Mouse (Mus musculus): ENCODE data around the gene Ltb.

Gene Ltb

DNA sequence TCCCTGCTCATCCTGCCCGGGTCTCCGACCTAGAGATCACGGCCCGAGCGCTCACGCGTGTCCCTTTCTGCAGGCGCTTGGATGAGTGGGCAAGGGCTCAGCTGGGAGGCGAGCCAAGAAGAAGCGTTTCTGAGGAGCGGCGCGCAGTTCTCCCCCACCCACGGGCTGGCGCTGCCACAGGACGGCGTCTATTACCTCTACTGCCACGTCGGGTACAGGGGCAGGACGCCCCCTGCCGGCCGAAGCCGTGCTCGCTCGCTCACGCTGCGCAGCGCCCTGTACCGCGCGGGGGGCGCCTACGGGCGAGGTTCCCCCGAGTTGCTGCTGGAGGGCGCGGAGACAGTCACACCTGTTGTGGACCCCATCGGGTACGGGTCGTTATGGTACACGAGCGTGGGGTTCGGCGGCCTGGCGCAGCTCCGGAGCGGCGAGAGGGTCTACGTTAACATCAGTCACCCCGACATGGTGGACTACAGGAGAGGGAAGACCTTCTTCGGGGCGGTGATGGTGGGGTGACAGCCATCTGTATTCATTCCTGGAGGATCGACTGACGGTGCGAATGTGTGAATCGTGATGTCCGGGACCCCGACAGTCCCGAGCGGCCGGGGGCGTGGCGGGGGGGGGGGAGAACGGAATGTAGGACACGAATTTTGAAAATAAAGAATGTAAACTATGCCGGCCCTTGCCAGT lies 1.5 kb downstream of the Ltb start:
- peak; percentile 86 for DNase-seq

DNA sequence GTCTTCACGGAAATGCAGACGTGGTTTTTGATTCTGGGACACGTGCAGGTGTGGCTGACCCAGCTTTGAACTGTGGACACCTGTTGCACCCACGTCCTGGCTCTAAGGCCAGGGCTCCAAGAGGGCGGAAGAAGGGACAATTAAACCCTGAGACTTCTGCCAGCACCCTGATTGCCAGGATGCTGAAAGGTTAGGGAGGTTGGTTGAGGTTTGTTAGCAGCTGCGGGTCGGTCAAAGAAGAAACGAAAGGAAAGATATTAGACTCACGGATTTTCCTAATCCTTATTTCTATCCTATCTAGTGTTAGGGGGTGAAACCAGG lies 2.0 kb downstream of the Ltb start:
- DNase-seq, result no peak

DNA sequence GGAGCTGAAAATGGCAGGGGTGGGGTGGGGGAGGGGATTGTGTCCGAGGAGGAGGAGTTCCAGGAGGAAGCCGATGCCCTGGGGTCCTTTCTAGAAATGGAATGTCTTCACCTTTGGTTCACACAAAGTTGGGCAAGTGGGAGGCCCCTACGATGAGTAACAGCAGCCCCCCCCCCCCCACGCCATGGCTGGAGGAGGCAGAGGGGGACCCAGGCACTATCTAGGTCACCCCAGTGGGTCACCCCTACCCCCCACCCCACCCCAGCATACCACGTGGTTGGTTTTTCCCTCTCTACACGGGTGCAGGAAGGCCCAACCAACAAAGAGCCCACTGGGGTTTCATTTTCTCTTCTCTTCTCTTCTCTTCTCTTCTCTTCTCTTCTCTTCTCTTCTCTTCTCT lies 2.9 kb downstream of the Ltb start:
- no peak for DNase-seq

DNA sequence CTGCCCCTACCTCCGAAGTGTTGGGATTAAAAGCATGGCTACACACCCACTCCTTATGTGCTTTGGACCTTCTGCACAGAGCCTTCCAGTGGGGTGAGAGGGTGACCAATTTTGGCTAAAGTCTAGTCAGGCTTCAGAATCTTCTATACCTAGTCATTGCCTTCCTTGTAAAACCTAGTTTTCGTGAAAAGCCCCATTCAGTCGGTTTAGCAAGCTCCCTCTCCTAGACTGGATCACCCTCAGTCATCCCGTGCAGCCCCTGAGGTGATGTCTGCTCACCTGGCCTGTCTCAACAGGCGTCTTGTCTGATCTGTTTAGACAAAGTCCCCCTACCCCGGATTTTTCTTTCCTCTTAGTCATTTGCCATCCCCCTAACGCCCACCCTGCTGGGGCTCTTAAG lies 3.8 kb downstream of the Ltb start:
- DNase-seq, result no peak

DNA sequence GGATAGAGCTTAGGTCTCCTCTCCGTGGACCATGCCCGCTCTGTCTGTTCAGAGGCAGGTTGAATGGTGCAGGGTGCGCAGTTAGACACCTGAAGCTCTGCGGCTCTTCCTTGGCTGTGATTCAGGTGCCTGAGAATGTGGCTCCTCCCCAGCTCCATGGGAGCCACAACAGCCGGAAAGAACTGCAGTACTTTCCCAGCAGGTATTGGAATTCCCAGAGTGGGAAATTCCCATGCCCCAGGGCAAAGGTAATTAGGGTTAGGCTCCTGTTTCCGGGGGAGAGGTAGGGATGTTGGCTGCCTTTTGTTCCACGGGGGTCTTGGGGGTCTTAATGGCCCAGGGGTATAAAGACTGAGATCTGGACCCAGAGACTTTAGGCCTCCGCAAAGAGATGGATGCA lies 4.7 kb downstream of the Ltb start:
- no peak for DNase-seq

DNA sequence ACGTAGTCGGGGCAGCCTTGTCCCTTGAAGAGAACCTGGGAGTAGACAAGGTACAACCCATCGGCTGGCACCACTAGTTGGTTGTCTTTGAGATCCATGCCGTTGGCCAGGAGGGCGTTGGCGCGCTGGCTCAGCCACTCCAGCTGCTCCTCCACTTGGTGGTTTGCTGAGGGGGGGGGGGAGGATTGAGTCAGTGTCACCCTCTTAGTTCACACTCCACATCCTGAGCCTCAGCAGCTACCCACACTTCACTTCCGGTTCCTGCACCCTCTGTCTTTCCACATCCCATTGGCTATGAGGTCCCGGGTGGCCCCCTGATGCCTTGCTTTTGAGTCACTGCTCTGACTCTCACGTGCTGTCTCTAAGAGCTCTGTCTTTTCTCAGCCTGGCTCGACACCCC lies 6.2 kb downstream of the Ltb start:
- no peak for DNase-seq

DNA sequence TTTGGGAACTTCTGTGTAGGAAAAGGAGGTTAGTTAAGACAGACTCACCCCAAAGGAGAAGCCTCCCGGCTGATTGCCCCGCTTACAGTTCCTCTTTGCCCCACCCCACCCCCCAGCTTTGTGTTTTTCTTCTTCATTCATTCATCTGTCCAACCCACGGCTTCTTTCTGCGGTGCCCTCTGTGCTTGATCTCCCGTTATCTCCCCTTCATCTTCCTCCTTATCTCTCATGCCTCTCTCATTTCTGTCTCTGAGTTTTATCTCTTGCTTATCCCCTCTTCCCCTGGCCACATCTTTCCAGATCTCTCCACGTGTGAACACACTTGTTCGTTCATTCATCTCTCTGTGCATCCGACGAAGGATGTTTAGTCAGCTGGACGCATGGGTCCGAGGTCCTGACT lies 6.9 kb downstream of the Ltb start:
- no peak for DNase-seq

DNA sequence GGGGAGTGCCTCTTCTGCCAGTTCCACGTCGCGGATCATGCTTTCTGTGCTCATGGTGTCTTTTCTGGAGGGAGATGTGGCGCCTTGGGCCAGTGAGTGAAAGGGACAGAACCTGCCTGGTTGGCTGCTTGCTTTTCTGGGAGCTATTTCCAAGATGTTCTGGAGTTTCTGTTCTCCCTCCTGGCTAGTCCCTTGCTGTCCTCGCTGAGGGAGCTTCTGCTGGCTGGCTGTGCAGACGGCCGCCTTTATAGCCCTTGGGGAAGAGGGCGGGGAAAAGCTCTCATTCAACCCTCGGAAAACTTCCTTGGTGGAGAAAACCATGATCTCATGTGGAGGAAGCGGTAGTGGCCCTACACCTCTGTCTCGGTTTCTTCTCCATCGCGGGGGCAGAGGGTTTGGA lies 7.5 kb downstream of the Ltb start, which contains the start of gene Tnf:
Gene Tnf (minus strand): TSS at position 221 of the 400 bp plus-strand sequence.
- no peak for DNase-seq

DNA sequence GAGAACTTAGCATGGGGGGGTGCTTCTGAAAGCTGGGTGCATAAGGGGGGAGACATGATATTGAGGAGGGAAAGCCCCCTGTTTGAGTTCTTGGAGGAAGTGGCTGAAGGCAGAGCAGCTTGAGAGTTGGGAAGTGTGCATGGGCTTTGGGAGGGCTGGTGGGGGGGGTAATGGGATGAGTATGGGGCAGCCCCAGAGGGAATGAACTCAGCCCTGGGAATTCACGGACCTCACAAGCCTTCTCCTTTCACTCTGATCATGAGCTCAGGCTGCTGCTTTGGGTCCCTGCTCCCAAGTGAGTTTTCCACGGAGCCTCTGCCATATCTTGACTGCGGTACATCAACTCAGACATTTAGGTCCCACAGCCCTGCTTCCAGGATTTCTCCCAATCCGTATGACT lies 8.2 kb downstream of the Ltb start:
- no peak for DNase-seq

DNA sequence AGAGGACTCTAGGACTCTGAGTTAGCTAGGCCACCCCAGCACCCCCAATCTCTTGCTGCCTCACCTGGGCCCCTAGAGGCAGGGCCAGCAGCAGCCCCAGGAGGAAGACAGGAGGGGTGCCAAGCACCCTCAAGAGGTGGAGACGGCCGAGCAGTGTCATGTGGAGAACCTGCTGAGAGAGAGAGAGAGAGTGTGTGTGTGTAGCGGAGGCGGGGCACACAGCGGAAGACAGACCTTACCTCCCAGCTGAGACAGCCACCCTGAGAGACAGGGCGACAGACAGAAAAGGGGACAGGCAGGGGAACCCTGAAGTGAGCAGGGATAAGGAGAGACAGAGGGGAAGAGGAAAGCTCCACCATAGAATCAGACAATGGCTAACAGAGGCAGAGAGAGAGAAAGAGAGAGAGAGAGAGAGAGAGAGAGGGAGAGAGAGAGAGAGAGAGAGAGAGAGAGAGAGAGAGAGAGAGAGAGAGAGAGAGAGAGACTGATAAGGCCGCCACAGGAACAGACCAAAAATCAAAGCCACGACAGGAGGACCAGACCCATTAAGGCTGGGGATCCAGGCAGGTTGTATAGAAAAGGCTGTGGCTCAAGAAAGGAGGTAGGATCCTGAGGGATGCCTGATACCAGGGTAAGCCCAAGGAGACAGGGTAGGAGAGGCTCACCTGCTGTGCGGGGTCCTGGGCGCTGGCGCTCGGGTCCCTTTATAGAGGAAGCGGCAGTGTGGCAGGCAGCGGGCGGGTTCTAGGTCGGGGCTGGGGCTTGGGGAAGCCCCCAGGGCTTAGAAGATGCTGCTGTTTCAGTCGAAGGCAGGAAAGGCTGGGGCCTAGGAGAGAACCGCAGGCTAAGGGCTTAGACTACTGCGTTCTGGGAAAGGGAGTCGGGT lies 10.5 kb downstream of the Ltb start, which contains the start of gene Lta:
Gene Lta (minus strand): TSS at position 858 of the 886 bp plus-strand sequence.
- no peak for DNase-seq

DNA sequence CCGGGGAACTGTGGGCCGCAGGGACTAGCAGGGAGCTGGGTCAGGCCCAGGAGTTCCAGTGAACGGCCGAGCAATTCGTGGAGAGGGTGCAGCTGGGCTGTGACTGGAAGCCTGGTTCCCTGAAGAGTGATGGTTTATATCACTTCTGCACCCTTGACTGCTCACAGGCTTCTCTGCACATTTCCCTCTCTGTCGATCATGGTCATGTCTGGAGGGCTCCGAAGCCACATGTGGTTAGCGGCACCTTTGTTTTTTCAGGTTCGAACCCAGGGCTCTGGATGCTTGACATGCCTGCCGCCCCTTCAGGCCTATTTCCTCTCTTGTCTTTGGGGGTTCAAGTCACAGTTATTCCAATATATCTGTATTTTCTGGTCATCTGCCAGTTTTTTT lies 11.1 kb downstream of the Ltb start:
- DNase-seq, result no peak

DNA sequence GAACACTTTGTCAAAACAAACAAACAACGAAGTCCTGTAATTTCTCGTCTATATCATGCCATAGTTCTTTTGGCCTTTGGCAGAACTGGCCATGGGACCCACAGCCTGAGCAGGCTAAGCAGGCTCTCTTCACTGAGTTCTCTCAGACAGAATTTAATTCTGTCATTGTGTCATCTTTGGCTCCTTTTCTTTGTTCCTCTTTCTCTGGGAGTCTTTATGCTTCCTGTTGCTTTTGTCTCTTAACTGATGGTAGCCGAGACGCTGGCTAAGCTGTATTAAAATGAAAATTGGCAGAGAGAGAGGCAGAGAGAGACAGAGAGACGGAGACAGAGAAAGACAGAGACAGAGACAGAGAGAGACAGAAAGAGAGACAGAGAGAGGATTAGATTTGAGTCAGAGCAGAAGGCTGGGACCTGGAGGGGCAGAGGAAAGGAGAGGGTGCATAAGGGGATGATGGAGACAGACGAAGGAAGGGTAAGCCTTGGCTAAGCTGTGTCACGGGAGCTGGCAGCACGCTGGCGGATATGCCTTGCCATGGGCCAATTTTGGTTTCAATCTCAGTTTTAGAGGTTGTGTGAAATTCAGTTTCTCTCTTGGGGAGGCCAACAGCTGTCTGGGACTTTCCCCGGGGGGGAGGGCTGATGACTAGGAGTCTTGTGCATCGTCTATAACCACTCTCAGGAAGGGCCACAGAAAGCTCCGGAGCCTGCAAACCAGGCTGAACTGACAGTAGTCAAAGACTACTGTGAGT lies 15.7 kb downstream of the Ltb start:
- DNase-seq, result no peak

DNA sequence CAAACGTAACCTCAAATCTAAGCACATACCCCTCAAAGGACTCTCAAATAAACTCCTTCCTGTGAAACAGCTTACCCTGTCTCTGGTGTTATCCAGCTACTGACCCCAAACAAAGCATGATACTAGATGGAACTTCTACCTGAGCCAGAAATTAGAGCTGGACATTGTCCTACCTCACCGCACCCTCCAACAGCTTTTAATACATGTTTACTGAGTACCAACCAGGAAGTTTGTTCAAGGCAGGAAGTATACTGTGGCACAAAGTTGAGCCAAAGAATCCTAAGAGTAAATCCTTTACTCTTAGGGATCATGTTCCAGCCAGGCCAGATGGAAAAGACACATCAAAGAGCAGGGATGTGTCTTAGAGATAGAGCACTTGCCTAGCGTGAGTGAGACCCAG lies 16.4 kb downstream of the Ltb start:
- no peak for DNase-seq

DNA sequence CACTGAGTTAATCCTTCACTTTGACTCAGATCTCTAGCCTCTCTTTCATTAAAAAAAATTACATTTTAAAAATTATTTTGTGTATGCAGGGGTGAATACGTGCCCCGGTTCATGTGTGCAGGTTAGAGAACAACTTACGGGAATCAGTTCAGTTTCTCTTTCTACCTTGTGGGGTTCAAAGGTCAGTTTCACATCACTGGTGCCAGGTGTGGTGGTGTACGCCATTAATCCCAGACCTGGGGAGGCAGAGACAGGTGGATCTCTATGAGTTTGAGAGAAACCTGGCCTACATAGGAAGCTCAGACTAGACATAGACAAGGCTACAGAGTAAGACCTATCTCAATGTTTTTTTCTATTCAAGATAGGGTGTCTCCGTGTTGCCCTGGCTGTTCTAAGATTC lies 18.8 kb downstream of the Ltb start:
- no peak for DNase-seq

DNA sequence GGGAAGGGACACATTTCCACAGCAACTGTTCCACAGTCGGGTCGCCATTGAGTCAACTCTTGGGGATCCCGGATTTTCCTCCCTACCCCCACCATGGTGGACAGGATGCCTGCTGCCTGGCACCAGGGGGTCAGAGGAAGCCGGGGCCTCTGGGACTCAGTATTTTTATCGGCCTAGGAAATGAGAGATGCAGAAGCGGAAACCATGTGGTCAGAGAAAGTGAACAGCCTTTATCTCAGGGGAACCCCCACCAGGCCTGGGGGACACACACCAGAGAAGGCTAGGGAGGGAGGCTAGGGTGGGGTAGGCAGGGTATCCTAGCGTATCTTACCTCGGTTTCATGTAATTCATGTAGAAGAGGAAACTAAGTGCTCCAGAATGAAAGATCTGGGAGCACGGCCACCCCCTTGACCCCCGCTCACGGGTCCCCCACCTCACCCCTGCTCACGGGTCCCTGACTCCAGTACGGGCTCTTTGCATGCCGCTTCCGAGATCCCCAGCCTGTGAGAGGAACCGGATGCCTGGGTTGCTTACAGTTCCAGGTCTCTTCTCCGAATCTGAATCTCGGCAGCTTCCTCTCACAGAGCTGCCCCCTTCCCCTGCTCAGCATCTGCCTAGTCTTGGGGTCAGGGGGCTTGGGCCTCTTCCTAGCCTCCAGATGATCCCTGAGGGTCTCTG lies 24.4 kb downstream of the Ltb start:
- DNase-seq, result no peak

DNA sequence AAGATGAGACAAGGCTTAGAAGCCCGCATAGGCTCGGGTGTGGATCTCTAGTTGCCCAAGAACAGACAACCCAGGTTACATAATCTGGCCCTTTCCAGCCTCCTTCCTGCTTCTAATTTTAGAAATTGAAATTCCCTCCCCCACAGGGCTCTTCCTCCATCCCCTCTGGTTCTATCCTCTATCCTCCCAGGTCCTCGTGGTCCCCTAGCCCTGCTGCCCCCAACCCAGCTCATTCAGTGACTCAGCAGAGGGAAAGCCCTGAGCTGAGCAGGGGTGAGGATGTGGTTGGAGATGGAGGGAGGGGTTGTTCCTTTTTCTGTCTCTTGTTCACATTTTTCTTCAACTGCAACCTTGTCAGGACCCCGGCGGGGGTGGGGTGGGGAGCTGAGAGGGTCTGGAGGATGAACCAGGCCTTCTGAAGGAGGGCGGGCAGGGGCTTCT lies 25.4 kb downstream of the Ltb start:
- DNase-seq, result no peak

DNA sequence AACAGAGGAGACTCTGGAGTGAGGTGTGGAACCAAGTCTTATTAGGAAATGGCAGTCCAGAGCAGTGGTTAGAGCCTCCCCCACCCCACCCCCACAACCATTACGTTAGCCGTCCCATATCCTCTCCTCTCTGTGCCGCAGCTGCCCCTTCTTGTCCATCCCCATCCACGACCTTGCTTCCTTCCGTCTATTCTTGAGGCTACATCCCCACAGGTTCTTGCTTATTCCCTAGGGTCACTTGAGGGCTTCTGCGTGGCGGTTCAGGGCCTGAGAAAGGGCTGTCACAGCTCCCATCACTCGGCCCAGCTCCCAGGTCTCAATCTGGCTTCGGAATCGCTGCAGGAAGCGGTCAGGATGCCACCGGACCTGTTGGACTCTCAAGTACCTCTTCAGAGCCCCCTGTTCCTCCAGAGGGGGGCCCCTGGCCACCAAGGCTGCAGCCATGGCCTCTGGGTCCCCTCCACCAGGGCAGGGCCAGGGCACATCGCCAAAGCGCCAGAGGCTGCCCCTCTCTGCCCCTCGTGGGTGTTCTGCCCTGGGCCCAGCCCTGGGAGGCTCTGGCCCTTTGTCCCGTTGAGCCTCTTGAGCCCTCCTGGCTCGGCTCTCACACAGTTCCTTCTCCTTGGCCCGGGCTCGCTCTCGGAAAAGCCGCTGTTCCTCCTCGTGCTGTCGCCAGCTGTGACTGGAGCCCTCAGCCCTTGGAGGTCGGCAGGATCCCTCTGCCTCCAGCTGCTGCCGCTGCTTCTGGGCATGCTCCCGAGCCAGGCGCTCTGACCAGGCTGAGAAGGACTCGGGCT lies 26.1 kb downstream of the Ltb start, which contains the start of gene Gm16181:
Gene Gm16181 (plus strand): TSS at position 679 of the 797 bp plus-strand sequence.
- DNase-seq, result no peak

DNA sequence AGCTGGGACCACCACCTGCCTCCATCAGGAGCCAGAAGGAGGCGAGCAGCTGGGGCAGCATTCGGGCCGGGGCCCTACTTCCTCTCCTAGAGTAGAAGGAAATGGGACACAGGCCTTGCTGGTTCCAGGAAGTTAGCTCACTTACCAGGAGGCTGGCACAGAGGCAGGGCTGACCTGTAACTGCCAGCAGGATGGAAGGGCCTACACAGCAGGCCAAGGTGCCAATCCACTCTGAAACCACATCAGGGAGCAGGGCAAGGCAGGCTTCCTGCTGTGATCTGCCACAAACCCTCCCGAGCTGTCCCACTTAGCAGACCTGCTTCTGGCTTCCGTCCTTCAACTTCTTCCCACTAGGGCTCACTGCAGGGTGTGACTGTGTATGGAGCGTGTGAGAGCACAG lies 28.1 kb downstream of the Ltb start:
- DNase-seq, result no peak

DNA sequence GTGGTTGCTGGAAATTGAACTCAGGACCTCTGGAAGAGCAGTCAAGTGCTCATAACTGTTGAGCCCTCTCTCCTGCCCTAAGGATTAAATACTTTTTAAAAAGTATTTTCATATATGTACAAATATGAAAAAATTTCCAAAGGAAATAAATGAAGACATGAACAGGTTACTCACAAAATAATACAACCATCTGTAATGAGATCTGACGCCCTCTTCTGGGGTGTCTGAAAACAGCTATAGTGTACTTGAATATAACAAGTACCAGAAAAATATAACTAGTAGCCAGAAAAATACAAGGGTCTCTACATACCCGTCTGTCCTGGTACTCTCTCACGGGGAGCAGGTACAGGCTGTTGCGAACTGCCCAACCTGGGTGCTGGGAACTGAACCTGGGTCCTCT lies 30.4 kb downstream of the Ltb start:
- no peak for DNase-seq

DNA sequence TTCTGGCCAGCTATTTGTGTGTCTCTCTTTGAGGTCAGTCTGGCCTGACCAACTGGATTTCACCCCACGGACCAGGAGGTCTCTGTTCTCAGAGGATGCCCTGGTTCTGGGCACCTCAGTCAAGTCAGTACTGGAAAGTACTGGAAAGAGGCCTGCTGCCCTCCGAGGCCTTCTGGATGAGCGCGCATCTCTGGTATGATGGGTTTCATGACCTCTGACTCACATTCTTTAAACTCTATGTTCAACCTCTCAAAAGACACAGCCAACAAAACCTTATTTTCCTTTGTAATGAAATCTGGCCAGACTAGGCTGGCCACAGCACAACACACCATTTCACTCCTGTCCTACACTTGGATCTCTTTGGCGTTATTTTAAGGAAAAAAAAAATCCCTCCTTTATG lies 31.2 kb downstream of the Ltb start:
- DNase-seq, result no peak

DNA sequence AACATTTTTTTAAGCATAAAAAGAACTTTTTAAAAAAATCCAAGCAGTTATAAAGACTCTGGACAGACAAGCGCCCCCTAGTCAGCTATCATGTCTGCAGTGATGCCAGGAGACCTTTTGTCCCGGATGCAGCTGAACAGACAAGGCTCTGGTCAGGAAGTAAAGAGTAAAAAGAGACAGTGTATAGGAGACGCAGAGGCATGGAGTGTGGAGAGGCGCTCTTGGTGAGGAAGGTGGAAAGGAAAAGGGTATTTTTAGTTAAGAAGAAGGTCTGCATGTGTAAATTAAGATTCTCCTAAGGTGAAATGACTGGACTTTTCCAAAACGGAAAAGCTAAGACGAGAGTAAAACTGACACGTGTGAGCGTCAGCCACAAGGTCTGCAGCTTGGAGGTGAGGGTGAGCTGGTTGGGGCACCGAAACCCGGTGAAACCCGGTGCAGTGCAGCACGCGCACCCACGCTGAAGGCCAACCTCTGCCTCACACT lies 32.4 kb downstream of the Ltb start:
- DNase-seq, result no peak

DNA sequence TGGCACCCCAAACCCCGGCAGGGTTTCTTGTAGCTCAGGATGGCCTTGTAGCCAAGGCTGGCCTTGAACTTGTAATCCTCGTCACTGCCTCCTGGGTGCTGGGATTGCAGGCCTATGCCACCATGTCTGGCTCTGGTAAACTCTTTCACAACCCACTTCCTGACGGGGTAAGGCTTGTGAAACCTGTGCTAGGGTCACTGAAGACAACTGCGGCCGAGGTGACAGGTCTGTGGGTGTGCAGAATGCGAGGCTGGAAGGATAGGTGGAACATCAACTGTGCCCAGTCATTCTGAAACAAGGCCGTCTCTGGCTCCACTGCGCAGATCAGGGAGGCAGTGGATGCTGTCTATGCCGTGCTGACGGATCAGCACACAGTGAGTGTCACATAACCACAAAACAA lies 36.8 kb downstream of the Ltb start:
- DNase-seq, result no peak

Data from embryo, embryonic 11 days (tissue).